Mouse (Mus musculus) frontal cortex, postnatal 10 days (tissue): ENCODE results near the gene Cartpt.
"Not testable (repeated sequence)": the region's sequence is repeated elsewhere in the genome, so short reads cannot be mapped to it uniquely, and the experiment has no call there.

Source experiments
- DNase-seq, 2 experiments: peaks; one replicate each; pipeline ENCODE4 v3.0.0; 2022; ENCODE audit warnings: low spot score in 2 of 2, mixed read lengths in 1 of 2

The Cartpt gene

DNA sequence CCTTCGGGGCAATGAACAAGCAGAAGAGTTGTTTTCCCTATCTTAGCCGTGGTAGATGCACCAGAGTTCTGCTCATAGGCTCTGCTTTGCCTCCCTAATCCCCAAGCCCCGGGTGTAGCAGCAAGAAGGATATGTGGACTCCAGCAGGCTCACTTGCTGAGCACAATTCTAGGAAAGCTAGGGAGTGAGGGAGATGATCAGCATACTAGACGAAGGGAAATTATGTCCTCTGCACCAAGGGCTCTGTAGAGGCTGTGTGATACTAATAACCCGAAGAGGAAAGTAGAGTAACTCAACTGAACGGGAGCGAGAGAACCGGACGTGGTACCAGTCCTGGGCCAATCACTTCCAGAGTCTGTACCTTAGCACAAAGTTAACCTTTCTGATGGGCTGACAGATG lies at the start of gene Cartpt:
Gene Cartpt (minus strand): TSS at position 127 of the 400 bp plus-strand sequence.
- DNase-seq = no peak

DNA sequence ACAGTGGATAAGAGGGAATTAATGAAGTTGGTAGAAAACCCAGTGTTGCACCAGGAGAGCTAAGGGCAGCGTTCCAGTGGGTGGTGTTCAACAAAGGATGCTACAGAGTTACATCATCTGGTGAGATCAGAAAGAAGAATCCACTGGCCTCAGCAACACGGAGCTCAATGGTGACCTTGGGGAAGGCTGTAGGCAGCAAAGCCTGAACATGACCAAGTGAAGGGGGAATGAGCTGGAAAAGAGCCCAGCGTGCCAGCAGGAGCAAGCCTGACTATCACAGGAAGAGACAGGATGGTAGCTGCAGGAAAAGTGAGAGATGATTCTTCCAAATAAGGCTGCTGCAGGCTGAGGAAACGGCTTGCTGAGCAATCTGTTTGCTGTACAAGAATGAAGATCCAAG lies 46.5 kb upstream of the Cartpt start:
- DNase-seq = no peak

DNA sequence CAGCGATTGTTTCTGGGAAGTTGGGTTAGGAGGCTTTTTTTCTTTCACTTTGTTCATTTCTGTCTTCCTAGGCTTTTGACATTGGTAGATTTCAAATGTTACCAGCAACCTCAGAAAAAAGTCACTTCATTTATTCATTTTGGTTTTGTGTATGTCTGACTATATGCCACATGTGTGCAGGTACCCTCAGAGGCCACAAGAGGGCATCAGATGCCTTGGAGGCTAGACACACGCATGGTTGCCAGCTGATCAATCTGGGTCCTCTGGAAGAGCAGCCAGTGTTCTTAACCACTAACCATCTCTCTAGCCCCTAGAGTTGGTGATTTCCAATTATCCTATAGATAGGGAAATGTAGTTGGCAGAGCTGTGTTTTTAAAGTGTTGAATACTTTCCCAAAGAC lies 42.6 kb upstream of the Cartpt start:
- no peak for DNase-seq

DNA sequence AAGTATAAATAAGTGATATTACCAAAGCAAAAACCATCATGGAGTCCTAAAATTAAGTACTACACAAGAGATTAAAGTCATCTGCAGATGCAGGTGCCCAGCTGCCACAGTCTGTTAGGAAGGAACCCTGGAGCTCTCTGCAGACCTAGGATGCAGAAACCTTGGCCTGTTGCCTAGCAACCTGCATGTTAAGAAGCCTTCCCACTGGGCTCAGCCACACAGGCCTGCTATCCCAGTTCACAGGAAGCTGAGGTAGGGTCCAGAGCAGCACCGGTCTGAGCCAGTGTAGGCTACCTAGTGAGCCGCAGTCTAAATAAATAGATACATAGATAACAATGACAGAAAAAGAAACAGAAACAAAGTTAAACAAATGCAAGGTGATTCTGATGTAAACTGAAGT lies 39.7 kb upstream of the Cartpt start:
- DNase-seq = peak in 1 of 2 experiments; percentile 23

DNA sequence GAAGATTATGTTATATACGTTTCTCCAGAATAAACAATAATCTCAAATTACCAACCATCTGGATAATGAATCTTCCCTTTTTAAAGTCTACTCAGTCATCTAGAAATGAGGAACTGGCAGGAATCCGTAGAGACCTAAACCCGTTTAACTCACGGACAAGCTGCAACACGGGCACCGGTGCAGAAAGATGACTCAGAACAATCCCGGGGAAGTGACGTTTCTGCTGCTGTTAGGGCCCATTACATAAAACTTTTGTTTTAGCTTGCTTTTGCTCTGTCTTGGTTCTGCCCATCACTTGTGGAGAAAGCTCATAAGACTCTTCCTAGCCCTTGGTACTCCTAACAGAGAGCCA lies 38.4 kb upstream of the Cartpt start:
- no peak for DNase-seq

DNA sequence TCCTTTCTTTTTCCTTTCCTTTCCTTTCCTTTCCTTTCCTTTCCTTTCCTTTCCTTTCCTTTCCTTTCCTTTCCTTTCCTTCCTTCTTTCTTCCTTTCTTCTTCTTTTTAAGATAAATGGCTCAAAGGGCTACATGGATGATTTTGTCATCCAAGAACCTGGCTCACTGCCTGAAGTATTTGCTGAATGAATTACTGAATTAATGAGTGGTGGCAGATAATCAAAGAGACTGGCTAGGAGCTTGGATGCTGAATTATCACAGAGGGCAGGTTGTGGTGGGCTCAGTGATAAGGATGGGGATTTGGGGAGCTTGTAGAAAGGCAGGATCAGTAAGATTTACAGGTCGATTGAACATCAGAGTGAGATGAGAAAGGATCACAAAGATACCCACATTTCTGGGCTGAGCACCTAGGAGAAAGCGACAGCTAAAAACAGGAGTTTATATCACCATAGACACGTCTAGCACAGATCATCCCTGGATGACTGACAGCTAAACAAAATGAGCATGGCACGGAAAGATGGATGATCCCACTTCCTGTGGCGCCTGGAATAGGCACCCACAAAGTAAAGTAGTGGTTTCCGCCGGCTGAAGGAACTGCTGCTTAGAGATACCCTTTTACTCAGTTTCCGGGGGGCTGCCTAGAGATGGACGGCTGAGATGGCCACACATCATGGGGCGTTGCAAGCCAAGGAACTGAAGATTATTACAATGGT lies 37.9 kb upstream of the Cartpt start:
- no peak for DNase-seq

DNA sequence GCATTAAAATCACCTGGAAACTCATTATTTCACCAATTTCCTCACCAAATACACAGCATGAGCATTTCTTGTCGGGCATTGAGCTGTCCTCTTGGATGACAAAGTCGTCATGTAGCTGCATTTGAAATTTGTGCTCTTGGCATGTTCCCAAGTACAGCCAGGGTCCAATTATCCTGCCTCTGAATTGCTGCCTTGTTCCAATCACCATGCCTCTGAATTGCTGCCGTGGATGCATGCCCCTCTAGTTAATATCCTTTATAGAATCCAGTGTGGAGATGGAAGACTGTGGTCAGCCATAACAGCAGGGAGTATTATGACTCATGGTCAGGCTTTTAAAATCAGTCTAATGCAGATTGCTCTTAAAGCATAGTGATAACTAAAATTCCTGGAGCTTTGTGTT lies 36.9 kb upstream of the Cartpt start:
- DNase-seq = no peak

DNA sequence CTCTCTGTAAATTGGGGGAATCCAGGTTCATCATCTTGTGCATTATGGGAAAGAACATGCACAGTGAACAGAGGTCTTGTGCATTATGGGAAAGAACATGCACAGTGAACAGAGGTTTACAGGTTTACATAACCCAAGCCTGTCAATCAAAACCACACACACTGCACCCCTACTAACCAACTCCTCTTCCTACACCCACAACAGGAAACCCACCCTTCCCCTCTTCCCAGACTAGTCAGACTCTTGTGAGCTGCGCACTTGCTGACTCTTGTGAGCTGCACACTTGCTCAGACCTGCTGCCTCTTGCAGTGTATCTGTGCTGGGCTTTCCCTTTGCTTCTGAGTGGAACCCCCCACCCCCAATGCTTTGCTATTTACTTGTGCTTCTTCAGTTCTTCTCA lies 31.5 kb upstream of the Cartpt start:
- no peak for DNase-seq

DNA sequence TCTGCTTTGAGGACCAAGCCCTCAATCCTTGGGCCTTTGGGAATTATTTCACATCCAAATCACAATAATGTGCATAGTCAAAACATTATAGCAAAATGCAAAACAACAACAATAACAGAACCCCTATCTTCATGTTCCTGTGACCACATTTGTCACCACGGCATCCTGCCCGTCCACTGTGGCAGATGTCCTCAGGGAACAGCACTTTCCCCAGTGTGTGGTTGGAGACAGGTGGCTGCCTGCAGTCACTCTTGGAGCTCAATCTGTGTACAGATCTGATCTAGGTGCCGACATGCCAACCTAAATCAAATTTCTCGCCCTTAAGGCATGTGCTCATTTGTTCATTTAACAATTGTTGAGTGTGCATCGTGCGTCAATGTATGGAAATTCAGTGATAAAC lies 30.6 kb upstream of the Cartpt start:
- DNase-seq = no peak

DNA sequence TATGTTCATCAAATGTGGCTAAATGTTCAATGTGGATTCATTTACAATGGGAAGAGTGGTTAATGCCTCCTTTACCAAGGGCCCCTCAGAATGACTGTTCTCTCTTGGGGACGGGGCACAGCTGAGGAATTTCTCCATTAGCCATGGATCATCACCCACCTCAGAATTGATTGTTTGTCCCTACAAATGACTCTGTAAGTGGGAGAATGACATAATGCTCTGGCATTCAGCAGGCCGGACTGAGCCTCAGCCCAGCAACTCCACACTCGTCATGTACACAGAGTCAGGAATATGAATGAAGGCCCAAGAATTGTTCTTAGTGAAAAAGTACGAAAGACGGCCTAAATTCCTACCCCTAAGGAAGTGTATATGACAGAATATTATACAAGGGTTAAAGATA lies 25.4 kb upstream of the Cartpt start:
- no peak for DNase-seq

DNA sequence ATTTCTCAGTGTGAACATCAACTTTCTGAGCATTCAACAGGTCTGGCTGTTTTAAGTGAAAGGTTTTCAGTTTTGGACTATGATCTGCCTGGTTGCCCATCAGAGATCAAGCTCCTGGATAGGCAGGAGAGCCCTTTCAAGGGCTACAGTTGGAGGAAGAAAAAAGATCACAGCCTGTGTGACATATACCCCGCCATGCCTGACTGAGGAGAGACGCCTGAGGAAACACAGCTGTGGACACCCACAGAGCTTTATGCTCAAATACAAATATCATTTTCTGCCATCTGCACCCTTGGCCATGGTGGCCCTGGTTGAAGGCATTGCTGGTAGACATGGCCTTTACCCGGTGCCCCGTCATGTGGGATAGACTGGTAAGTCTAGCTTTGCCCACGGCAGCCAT lies 14.7 kb upstream of the Cartpt start:
- no peak for DNase-seq

DNA sequence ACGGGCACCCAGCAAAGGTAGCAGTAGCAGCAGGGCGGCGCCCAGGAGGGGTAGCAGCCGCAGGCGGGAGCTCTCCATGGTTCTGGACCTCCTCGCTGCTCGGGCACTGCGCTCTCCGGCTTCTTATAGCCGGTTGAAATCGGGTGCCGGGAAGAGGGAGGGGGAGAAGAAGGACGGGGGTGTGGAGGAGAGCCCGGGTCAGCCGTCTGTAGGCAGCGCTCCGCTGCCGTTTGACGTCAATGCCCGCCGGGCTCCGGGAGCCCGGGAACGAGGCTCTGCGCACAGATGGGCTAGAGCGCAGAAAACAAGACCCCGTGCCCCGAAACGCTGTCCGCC lies 366 bp downstream of the Cartpt start:
- peak in 1 of 2 experiments; percentile 21 for DNase-seq

DNA sequence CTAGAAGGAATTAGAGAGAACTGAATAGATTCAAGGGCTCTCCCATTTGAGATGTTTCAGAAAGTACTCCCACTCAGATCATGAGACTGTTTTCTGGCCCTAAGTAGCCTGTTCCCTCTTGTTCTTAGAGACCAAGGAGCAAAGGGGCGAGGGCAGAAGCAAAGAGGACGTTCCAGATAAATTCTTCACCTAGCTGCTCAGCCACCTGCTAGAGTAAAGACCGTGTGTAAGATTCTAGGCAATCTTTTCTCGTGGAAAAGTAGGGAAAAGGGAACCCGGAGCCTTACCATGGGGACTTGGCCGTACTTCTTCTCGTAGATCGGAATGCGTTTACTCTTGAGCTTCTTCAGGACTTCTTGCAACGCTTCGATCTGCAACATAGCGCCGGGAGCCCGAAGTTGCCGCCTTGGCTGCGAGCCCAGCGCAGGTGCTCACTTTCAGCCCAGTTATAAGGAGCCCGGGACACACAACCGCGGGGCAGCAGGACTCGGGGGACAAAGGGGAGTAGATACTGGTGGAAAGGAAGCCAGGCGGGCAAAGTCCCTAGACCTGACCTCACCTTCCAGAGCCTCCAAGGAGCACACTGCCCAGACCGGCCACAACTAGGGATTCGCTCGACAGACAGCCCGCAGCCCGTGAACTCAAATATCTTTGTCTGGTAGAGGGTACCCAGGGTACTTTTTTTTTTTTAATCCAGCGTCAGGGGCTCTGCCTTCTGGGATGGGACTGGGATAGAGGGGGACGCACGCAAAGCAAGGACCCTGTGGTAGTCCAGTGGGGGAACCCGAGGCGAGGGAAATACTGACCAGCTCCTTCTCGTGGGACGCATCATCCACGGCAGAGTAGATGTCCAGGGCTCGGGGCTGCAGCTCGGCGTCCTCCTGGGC lies 978 bp downstream of the Cartpt start:
- no peak for DNase-seq

DNA sequence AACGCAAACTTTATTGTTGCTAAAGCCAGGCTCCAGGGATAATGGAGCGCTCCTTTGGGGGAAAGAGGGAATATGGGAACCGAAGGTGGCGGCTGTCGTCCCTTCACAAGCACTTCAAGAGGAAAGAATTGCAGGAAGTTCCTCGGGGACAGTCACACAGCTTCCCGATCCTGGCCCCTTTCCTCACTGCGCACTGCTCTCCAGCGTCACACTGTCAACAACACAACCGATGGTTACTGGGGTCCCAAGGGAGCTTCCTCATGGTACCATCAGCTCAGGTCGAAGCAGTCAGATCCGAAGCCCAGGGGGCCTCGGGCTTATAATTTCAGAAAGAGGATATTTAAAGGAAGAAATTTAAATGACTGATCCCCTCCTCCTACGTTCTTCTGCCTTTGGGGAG lies 2.1 kb downstream of the Cartpt start:
- no peak for DNase-seq

DNA sequence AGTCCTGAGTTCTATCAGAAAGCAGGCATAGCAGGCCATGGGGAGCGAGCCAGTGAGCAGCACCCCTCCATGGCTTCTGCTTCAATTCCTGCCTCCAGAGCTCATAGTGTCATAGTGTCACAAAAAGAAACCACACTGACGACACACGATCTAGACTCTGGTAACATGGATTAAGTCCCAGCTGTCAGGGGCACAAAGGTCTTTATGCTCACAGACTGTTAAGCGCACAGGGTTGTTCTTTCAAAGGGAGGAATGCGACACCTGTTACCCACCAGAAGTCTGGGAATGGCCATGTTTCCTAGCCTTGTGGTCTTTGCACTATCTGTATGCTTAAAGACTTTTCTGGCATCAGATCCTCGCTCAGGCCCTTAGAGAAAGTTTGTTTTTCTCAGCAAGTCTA lies 15.3 kb downstream of the Cartpt start:
- no peak for DNase-seq

DNA sequence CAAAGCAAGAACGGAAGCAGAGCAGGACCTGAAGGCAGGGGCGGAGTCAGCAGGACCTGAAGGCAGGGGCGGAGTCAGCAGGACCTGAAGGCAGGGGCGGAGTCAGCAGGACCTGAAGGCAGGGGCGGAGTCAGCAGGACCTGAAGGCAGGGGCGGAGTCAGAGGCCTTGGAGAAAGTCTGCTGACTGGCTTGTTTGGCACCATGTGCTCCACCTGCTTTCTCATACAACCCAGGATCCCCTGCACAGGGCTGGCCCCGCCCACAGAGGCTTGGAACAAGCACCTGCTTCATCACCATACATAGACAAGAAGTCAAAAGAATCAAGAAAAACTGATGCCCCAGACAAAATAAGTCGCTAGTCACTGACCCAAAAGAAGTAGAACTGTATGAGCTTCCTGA lies 19.1 kb downstream of the Cartpt start:
- not testable (repeated sequence) for DNase-seq

DNA sequence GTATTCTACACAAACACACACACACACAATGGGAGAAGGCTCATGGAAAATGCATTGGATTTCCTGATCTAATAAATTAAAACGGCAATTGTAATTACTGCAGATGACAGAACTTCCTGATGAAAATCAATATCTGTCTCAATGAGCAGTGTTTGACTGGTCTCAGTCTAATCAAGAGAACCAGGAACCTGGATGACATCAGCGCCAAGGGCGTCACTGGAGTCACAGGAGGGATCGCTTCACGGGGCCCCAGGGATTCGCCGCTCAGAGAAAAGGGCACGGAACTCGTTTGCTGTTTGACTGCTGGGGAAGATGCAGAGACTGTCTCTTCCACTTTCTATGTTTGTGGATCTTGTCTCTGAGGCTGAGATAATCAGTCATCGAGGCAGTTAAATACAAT lies 21.2 kb downstream of the Cartpt start:
- no peak for DNase-seq

DNA sequence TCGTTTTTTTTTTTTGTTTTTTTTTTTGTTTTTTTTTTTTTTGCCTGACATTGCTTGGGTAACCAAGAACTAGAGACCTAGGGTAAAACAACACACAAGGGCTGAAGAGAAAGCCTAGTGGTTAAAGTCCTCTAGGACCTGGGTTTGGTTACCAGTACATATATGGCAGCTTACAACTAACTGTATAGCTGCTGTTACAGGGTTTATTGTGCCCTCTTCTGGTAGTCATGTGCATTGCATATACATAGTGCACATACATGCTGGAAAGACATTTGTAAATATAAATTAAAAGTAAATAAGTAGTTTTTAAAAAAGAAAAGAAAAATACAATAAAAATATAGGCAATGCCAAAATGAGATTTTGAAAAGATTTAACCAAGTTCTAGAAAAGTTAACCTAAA lies 28.8 kb downstream of the Cartpt start:
- DNase-seq = no peak

DNA sequence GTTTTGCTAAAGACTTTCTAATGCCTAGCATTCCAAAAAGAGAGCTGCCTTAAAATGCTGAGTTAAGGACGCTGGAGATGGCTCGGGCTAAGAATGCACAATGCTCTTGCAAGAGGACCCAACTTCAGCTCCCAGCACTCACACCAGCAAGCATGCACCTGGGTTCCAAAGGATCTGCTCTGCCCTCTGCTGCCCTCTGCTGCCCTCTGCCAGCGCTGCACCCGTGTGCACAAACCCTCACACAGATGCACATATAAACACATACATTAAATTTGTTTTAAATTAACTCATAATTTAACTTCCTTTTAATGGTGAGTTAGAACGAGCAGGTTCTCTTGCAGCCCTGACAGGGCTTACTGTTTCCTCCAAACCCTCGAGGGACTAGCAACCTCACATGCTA lies 32.5 kb downstream of the Cartpt start:
- DNase-seq = no peak

DNA sequence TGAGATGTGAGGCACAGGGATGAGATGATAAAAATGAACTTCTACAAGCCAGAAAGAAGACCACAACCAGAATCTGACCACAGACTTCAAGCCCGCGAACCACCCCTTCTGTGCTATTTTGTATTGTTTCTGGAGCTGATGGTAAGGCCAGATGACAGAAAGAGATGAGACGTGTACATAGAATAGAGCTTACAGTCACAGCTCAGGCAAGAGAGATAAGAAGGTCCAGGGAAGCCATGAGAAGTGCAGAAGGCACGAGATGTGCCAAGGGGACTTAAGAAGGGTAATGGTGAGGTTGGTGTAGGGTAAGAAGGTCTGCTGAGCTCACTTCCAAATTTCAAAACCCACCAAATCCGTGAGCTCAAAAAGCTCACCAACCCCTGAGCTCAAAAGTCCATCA lies 36.6 kb downstream of the Cartpt start:
- no peak for DNase-seq

DNA sequence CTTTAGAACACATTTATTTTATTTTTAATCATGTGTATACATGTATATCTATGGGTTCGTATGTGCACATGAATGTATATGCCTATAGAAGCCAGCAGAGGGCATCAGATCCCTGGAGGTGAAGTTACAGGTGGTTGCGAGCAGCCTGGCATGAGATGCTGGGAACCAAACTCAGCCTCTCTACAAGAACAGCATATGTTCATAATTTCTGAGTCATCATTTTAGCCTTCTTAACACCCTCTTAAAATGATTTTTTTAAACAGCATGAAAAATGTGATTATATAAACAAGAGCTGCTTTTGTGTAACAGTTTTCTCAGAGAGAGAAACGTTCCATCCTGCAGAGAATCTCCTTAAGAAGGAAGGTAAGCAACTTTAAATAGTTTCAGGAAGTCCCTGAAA lies 40.2 kb downstream of the Cartpt start:
- DNase-seq = no peak

DNA sequence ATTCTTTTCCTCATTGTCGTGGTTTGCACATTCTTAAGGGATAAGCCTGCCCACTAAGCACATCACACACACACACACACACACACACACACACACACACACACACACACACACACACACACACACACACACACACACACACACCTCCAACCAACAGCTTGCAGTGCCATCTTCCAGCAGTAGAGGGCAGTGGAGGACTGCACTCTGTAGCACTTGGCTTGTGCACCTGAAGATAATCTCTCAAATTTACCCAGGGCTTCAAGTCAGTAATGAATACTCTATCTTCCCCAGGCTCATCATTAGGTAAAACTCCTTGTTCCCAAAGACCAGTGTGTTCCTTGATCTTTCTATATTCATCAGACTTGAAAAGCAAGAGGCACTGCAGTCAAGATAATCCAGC lies 41.8 kb downstream of the Cartpt start:
- peak in 1 of 2 experiments; percentile 34 for DNase-seq

DNA sequence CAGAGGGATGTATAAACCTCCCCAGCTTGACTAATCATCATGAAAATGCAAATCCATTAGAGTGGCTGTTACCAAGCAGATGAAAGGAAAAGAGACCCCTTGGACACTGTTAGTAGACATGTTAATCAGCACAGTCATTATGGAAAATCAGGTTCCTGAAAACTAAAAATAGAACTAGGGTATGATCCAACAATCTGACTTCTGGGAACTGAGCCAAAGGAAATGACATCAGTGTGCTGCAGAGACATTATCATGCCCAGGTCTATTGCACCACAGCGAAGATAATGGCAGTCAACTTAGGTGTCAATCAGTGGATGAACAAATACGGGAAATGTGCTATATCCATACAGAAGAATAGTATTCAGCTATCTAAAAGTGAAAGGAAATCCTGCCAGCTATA lies 43.0 kb downstream of the Cartpt start:
- DNase-seq = no peak

DNA sequence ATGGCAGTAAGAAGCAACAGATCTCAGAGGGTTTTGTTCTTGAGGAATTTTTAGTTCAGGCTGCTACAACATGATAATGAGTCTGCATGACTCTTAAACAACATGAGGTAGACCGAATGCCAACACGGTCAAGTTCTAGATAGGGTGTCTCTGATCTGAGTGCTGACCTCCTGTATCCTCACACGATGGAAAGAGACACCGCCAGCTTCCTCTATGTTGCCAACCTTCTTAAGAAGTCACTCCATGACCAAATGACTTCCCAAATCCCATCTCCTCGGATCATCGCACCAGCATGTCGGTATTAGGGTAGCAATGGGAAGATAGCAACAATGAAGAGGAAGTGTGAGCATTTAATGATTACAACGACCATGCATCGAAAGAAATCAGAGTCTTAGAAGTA lies 43.6 kb downstream of the Cartpt start:
- DNase-seq = no peak
